Mouse (Mus musculus) neural tube, embryonic 10.5 days (tissue): ENCODE measurements around the gene Calm2.

ENCODE experiments used
- DNase-seq: peaks from one replicate; pipeline ENCODE4 v3.0.0-alpha.2; 2017; ENCODE audit warnings: low spot score; ENCODE audit errors: extremely low spot score

The Calm2 gene

DNA sequence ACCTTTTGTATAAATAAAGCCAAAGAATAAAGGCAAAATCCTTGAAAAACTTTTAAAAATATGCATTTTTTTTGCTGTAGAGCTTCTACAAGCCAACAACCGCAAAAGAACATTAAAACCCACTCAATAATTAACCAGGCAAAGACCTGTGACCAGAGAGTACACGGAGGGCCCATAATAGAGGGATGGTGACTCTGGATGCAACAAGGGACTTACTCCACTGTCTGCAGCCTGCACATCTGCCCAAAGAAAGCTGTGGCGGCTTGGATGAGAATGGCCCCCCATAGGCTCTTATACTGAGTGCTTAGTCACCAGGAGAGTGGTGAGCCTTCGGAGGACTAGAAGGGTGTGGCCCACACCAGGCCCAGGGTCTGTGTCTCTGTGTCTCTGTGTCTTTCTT, 43.3 kb downstream of the Calm2 start:
- no peak for DNase-seq

DNA sequence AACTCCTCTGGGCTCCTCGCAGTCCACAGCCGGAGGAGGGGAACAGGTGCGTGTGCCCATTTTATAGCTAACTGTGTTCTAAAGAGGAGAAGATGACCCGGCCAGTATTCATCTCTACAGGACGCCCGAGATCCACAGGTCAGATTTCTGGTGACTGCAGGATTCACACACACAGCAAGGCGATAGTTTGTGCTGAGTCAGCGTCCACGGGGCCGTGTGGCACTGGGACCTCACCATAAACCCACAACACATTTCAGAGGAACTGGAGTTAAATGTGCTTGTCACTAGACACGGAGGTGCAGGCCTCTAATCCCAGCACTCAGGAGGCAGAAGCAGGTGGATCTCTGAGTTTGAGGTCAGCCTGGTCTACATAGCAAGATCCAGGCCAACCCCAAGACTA, 44.3 kb downstream of the Calm2 start:
- DNase-seq = no peak

- no peak for DNase-seq
Observed at GRCm38 (mm10) chr17:87397088-87397487, 49.6 kb downstream of the Calm2 start.

- DNase-seq = no peak
Observed at GRCm38 (mm10) chr17:87391242-87391641, 55.5 kb downstream of the Calm2 start.

GRCm38 (mm10) chr17:87387068-87387467, 59.7 kb downstream of the Calm2 start:
- DNase-seq = no peak

GRCm38 (mm10) chr17:87385835-87386234, 60.9 kb downstream of the Calm2 start:
- no peak for DNase-seq
